Mouse (Mus musculus) midbrain, embryonic 10.5 days (tissue): Measurements from ENCODE around the gene Bscl2. TPM values are rescaled to one million over a fixed set of nuclear protein-coding genes. Genes with fewer than 3 reads are reported as not detected.

Experiments used
- DNase-seq: peaks from one replicate; pipeline ENCODE4 v3.0.0-alpha.2; 2017; ENCODE audit warnings: low spot score
- H3K27ac ChIP-seq: fragments of 300-500 bp; sonication (generic); replicated peaks from 2 replicates; pipeline ENCODE4 v1.5.1; 2016; ENCODE audit warnings: mild to moderate bottlenecking
- H3K27me3 ChIP-seq: fragments of 300-500 bp; sonication (generic); 2 replicates; pipeline ENCODE4 v1.6.1; 2016; ENCODE audit warnings: low read depth, mild to moderate bottlenecking; ENCODE audit not compliant: poor library complexity, severe bottlenecking
- H3K36me3 ChIP-seq: fragments of 300-500 bp; sonication (generic); 2 replicates; pipeline ENCODE4 v1.6.1; 2016; ENCODE audit warnings: mild to moderate bottlenecking, moderate library complexity
- H3K4me1 ChIP-seq: fragments of 300-500 bp; sonication (generic); 2 replicates; pipeline ENCODE4 v1.6.1; 2016
- H3K4me3 ChIP-seq: fragments of 300-500 bp; sonication (generic); 2 replicates; pipeline ENCODE4 v1.5.1; 2016; ENCODE audit warnings: mild to moderate bottlenecking, moderate library complexity
- H3K9me3 ChIP-seq: fragments of 300-500 bp; sonication (generic); replicated peaks from 2 replicates; pipeline ENCODE4 v1.6.1; 2016; ENCODE audit warnings: mild to moderate bottlenecking
- WGBS: fragments of 180-500 bp; shearing (Covaris S2); methylation state at CpG from one replicate; pipeline ENCODE4 v1.1.7; 2016; 5-methylcytosine and 5-hydroxymethylcytosine counted together
- polyA plus RNA-seq: library from polyadenylated mRNA; unstranded; fragments of >200 nt; fragmentation: Nextera tagmentation; extraction: Ambion mirVana; gene quantifications from 2 replicates; pipeline ENCODE4 v1.2.1, GENCODE M21; 2016

Bscl2 gene
- polyA plus RNA-seq, 1 experiment from 2014 or later: 55.2 TPM

DNA sequence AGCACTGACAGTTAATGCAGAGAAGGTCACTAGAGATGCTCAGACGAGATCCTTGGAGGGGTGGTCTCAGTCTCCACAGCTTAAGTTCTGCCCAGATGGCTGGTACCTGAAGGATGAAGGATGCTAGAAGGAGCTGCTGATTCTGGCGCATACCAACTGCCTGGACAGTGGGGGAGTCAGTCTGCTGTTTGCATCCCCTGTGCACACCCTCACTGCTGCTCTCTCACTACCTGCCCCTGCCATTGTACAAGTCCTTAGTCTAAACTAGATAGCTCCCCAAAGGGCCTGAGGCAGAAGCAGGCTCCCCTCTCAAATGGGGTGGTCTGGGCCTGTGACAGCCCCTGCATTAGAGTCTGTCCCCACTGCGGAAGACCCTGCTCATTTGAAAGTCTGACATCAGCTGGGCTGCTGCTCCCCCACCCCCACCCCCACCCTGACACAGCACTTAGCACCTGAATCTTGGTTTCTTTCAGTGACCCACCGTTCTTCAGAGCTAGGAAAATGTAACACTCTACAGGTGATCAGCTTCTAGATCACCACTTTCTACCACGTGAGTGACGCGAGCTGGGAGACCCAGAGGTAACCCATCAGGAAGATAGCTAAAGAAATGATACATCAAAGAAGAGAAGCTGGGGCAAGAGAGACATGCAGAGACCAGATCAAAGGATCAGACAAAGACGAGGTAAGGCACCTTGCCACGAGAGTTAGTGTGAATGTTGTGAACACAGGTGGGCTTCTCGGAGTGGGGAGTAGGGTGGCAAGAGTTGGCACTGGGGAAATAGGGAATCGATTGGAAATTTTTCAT lies 2.0 kb downstream of the Bscl2 start, which contains the start of gene Gng3:
Gene Gng3, minus strand, starts transcription at position 92 of the 805 bp plus-strand sequence.
- H3K4me3 ChIP-seq: peak within 1 kb of the TSS; percentile 61
- peak within 1 kb of the TSS; percentile 98 for H3K27ac ChIP-seq
- WGBS: 40% methylated on average over 11 of the region's 11 CpGs
- peaks cover 46% of the 10 kb centered on the region for H3K4me1 ChIP-seq
- H3K9me3 ChIP-seq: no peaks in the 10 kb centered on the region
- H3K36me3 ChIP-seq: peaks cover 48% of the 10 kb centered on the region
- no peaks in the 10 kb centered on the region for H3K27me3 ChIP-seq
- peak; percentile 70 for DNase-seq

DNA sequence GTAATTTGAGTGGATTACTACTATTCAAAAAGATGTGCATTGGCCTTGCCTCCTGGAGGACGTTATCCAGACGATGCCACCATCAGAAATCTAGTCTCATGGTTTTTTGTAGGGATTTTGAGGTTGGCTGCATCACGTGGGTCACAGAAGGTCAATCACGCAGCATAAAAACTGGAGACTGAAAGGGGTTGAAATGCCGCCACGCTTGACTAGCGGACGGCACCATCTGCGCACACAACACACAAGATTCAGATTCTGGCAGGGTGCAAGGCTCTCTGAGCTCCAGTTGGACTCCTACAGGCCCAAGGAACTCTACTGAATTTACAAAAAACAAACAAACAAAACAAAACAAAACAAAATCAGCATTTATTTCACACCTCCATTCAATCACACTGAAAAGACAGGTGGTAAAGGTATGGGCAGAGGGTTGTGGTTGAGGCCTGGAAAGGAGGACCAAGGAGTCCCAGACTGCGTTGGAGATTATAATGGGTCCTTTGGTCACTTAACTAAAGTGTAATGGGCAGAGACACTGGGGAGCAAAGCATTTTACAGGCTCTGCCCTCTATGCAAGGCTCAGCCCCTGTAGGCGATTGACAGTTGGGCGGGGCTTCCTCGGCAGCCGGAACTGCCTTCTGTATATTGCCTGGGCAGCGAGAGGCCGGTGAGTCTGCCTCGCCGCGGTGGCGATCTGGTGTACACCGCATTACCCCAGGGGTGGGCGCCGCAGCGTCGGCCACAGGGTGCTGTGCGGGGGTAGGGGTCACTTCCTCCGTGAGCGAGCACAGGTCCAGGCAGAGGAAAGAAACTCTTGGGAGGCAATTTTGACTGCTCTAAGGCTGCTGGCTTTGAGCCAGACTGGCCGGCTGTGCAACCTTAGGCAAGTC lies 2.9 kb downstream of the Bscl2 start:
- no peaks in the 10 kb centered on the region for H3K9me3 ChIP-seq
- WGBS: 19% methylated on average over 29 of the region's 29 CpGs

DNA sequence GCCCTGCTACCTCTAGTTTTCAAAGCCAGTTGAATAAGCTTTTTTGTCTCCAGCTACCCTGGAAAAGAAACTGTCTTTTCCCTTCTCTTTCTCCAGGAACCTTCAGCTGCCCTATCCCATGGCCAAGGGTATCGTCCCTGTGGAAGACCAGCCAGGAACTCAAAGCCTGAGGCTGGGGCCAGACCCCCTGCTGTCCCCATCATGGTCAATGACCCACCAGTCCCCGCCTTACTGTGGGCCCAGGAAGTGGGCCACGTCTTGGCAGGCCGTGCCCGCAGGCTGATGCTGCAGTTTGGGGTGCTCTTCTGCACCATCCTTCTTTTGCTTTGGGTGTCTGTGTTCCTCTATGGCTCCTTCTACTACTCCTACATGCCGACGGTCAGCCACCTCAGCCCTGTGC lies 3.7 kb downstream of the Bscl2 start:
- Histone ChIP-seq H3K36me3 (peaks cover 43% of the 10 kb centered on the region), H3K9me3 (no peaks in the 10 kb centered on the region), H3K27me3 (no peaks in the 10 kb centered on the region), H3K4me3 (peak overlapping the region; percentile 61; the same call in 1 of the 2 replicates), H3K4me1 (peaks cover 46% of the 10 kb centered on the region), H3K27ac (peak overlapping the region; percentile 98)
- no peak for DNase-seq
- WGBS: 92% methylated on average over 7 of the region's 7 CpGs

More for the DNA sequence above, 2.9 kb downstream of the Bscl2 start:
- Histone ChIP-seq H3K36me3 (peaks cover 43% of the 10 kb centered on the region), H3K4me1 (peaks cover 46% of the 10 kb centered on the region), H3K27ac (peak overlapping the region; percentile 98), H3K27me3 (no peaks in the 10 kb centered on the region), H3K4me3 (peak overlapping the region; percentile 61)
- DNase-seq: peak; percentile 67

DNA sequence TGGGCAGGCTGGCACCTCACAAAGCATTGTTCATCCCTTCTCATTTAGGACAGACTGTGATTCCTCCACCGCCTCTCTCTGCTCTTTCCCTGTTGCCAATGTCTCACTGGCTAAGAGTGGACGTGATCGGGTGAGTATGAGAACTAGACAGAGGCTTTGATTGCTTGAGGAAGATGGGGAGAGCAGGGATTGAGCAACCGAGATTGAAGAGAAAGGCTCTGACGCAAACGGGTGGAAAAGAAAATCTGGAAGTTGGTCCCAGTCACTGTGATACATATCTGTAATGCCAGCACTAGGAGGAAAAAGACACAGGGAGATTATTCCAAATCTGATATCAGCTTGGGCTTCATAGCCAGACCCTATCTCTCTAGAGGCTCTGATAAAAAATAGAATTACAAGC lies 5.7 kb downstream of the Bscl2 start:
- WGBS: 90% methylated on average over 6 of the region's 6 CpGs
- Histone ChIP-seq H3K27me3 (no peaks in the 10 kb centered on the region), H3K36me3 (peaks cover 53% of the 10 kb centered on the region), H3K4me3 (no peak overlapping the region), H3K27ac (no peak overlapping the region), H3K4me1 (peaks cover 35% of the 10 kb centered on the region), H3K9me3 (no peaks in the 10 kb centered on the region)
- no peak for DNase-seq

DNA sequence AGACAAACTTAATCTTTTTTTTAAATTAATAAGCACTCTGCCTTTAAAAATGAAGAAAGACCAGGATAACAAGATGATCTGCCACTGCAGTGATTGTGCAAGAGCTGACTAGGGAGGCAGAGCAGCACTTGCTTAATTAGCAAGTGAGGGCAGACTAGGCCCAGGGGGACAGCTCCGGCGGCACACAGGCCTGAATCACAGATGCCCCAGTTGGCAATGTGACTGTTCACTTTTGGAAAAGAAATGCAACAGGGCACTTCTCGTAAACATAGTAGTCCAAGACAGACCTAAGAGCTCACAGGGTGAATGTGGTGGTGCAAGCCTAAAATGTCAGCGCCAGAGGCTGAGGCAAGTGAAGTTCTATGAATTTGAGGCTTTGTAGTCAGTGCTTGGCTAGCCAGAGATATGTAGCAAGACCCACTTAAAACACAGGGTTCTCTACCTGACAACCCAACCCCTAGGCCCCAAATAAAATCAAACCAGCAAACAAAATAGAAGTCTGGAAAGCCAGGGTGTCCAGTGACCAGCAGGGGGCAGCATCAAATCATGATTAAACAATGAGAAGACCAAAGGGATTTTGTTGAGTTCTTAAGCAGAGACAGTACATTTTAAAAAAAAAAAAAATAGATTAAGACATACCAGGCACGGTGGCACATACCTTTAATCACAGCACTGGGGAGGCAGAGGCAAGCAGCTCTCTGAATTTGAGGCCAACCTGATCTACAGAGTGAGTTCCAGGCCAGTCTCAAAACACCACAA lies 7.3 kb downstream of the Bscl2 start:
- no peak overlapping the region for H3K27ac ChIP-seq
- no peaks in the 10 kb centered on the region for H3K9me3 ChIP-seq
- H3K4me3 ChIP-seq: no peak overlapping the region
- 71% methylated on average over 5 of the region's 5 CpGs for WGBS
- peaks cover 60% of the 10 kb centered on the region for H3K36me3 ChIP-seq
- no peaks in the 10 kb centered on the region for H3K27me3 ChIP-seq
- H3K4me1 ChIP-seq: peaks cover 19% of the 10 kb centered on the region
- peak; percentile 69 for DNase-seq

DNA sequence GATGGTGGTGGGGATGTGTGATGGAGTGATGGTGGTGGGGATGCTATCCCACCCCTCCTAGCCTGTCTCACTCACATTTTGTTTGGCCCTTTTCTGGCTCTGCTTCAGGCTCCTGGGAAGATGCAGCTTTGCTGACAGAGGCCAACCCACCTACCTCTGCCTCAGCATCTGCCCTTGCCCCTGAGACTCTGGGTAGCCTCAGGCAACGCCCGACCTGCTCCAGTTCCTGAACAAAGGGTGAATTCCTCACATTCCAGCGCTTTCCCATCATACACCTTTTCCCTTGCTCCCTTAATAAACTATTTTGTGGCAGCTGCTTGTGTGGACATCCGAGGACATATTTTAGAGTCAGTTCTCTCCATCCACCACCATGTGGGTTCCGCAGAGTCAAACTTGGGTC lies 11.1 kb downstream of the Bscl2 start:
- 86% methylated on average over 5 of the region's 5 CpGs for WGBS
- H3K9me3 ChIP-seq: no peaks in the 10 kb centered on the region
- H3K27me3 ChIP-seq: no peaks in the 10 kb centered on the region
- no peak for DNase-seq
- peaks cover 38% of the 10 kb centered on the region for H3K36me3 ChIP-seq
- H3K27ac ChIP-seq: no peak overlapping the region
- no peak overlapping the region for H3K4me3 ChIP-seq
- H3K4me1 ChIP-seq: peaks cover 7% of the 10 kb centered on the region; the same call in 1 of the 2 replicates

DNA sequence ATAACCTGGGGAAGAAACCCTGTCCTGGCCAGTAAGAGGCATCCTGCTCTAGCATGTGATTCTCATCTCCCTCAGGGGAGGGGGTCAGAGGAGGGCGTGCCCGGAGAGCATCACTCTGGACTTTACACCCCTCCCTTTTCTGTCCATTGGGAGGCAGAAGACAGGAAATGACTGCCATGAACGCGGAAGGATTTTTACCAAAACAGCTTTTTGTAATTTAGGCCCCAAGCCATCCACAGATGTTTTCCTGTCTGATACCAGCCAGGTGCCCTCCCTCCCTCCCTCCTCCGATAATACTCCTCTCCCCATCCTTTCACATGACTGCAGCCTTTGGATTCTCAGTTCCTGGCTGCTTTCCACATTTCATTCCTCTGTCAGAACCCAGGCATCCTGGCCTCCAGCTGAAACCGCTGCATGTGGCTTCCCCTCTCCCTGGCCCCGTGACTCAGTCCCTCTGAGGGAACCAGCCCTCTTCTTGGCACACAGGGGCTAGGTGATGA lies 13.2 kb downstream of the Bscl2 start, which contains the start of gene Lrrn4cl:
Gene Lrrn4cl, plus strand, starts transcription at position 367 of the 500 bp plus-strand sequence.
- H3K27ac ChIP-seq: 0 out of 2 replicates have a peak within 1 kb of the TSS, but pooled peaks have one; percentile 38
- peaks cover 32% of the 10 kb centered on the region for H3K36me3 ChIP-seq
- H3K4me1 ChIP-seq: peaks cover 7% of the 10 kb centered on the region; the same call in 1 of the 2 replicates
- H3K4me3 ChIP-seq: no peak within 1 kb of the TSS
- WGBS: 36% methylated on average over 7 of the region's 7 CpGs
- DNase-seq: no peak
- no peaks in the 10 kb centered on the region for H3K9me3 ChIP-seq
- H3K27me3 ChIP-seq: no peaks in the 10 kb centered on the region

DNA sequence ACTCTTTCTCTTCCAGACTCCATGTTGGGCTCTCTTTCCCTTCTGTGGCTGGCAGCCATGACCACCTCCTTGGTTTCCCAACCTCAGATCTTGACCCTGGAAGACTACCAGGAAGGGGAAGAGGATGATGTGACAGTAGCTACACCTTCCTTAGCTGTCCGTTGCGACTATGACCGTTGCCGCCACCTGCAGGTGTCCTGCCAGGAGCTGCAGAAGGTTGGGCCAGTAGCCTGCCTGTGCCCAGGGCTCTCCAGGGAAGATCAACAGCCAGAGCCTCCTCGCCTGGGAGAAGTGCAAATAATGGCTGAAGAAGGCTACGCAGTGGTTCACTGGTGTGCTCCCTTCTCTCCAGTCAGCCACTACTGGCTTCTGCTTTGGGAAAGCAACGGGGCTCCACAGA lies 14.4 kb downstream of the Bscl2 start:
- no peak overlapping the region for H3K4me3 ChIP-seq
- 55% methylated on average over 7 of the region's 7 CpGs for WGBS
- H3K27ac ChIP-seq: no peak overlapping the region
- H3K9me3 ChIP-seq: no peaks in the 10 kb centered on the region
- peaks cover 20% of the 10 kb centered on the region for H3K36me3 ChIP-seq
- DNase-seq: no peak
- peaks cover 7% of the 10 kb centered on the region; the same call in 1 of the 2 replicates for H3K4me1 ChIP-seq
- H3K27me3 ChIP-seq: no peaks in the 10 kb centered on the region

DNA sequence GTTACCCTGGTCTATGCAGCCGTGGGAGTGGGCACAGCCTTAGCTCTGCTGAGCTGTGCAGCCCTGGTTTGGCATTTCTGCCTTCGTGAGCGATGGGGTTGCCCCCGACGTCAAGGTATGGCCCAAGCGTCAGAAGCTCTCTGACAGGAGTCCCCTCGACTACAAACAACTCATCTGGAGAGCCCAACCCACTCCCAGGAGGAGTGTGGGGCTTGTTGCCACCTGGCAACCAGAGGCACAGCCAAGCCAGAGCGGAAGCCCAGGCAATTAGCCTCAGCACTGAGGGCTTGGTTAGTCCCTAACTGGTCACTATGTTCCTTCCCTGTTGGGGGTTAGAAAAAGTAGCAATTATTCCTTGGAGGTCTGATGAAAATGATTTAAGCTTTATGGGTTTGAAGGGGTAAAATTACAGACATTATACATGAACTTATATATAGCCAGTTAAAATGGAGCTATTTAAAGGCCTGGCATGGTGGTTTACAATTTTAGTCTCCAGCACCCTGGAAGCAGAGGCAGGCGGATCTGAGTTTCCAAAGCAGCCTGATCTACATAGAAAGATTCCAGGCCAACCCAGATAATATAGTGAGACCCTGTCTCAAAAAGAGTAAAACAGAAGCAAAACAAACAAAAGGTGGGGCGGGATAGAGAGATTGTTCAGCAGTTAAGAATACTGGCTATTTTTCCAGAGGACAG lies 15.1 kb downstream of the Bscl2 start:
- Histone ChIP-seq H3K36me3 (peaks cover 13% of the 10 kb centered on the region), H3K9me3 (no peaks in the 10 kb centered on the region), H3K27me3 (no peaks in the 10 kb centered on the region), H3K4me3 (no peak overlapping the region), H3K4me1 (peaks cover 7% of the 10 kb centered on the region; the same call in 1 of the 2 replicates), H3K27ac (no peak overlapping the region)
- DNase-seq: no peak
- WGBS: 62% methylated on average over 10 of the region's 10 CpGs

DNA sequence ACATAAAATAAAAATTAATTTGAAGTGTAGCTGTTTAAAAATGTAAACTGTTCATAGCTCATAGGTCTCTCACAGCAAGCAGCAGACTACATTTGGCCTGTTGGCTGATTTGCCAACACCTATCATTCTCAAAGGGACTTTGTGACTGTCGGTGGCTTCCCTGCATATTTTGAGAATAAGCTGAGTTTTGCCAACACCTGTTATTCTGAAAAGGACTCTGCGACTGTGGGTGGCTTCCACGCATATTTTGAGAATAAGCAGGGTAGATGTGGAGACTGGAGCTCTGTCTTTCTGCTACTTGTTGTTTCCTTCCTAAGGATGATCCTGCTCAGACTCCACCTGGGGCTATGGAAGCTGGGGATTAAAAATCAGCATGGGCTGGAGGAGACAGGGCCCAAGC lies 15.8 kb downstream of the Bscl2 start:
- peaks cover 5% of the 10 kb centered on the region for H3K36me3 ChIP-seq
- no peaks in the 10 kb centered on the region for H3K27me3 ChIP-seq
- no peaks in the 10 kb centered on the region for H3K9me3 ChIP-seq
- WGBS: 85% methylated on average over 3 of the region's 3 CpGs
- H3K4me1 ChIP-seq: peaks cover 7% of the 10 kb centered on the region; the same call in 1 of the 2 replicates
- no peak overlapping the region for H3K4me3 ChIP-seq
- H3K27ac ChIP-seq: no peak overlapping the region
- DNase-seq: no peak

DNA sequence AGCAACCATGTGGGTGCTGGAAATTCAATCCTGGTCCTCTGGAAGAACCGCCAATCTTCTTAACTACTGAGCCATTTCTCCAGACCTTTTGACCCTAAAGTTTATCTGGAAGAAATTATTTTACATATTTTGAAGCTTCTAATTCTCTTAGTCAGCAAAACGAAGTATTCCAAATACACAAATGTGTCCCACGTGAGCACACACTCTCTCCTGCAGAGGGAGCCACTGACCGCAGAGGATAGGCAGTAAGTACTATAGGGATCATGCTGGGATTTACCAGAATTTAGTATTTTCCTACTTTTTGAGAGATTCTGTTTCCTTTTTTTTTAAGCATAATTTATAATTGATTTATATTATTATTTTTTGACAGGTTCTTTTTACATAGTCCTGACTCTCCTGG lies 20.4 kb downstream of the Bscl2 start:
- 46% methylated on average over 4 of the region's 4 CpGs for WGBS
- Histone ChIP-seq H3K9me3 (no peaks in the 10 kb centered on the region), H3K4me3 (no peak overlapping the region), H3K27ac (no peak overlapping the region), H3K4me1 (no peaks in the 10 kb centered on the region), H3K36me3 (no peaks in the 10 kb centered on the region), H3K27me3 (no peaks in the 10 kb centered on the region)
- DNase-seq: no peak
